Mouse (Mus musculus) adrenal gland, postnatal 14 days (tissue): ENCODE results near the gene Apoa2. TPM values are rescaled to one million over a fixed set of nuclear protein-coding genes. Genes with fewer than 3 reads are reported as not detected.
"Not testable (repeated sequence)": the region's sequence is repeated elsewhere in the genome, so short reads cannot be mapped to it uniquely, and the experiment has no call there.

ENCODE experiments used
- DNase-seq: peaks from one replicate; pipeline ENCODE4 v3.0.0; 2021; ENCODE audit warnings: mixed read lengths
- total RNA-seq: library from RNA; stranded (reverse); gene quantifications from 2 replicates; pipeline ENCODE4 v1.2.3, GENCODE M21; 2021

Apoa2 gene
- total RNA-seq, 1 experiment from 2014 or later: 1,683 TPM

GRCm38 (mm10) chr1:171234538-171234937, 9.7 kb downstream of the Apoa2 start:
- no peak for DNase-seq

- no peak for DNase-seq
Observed at GRCm38 (mm10) chr1:171235791-171236190, 10.9 kb downstream of the Apoa2 start.

DNA sequence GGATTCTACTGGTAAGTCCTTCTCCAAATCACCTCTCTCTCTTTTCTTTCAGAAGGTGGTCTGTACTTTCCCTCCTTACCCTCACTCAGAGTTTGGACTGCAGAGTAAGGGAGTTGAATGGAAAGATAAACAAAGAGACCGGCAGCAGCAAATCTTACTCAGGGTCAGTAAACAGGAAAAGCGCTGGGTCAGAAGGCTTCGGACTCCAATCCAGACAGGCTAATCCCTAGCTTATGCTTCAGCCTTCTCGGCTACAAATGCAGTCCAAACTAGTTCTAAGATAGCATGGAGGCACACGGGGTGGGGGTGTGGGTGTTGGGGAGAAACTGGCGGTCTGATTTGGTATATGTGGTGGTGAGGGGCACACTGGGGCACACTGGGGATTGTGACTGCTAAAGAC, 12.6 kb downstream of the Apoa2 start:
- DNase-seq: no peak

DNA sequence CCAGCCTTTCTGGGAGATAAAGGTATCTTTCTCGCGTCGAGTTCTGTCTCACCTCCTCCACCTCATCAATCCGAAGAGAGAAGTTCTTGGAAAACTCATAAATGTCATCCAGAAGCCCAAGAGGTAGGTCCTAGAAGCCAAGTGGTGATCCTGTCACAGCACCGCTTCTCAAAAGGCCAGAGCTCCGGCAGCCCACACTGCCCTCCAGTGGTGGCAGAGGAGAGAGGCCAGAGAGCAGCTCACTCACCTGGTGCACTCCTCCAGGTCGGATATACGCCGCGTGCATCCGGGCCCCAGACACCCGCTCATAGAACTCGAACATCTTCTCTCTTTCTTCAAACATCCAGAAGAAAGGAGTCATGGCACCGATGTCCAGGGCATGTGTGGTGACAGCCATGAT, 13.6 kb downstream of the Apoa2 start:
- peak; percentile 85 for DNase-seq

DNA sequence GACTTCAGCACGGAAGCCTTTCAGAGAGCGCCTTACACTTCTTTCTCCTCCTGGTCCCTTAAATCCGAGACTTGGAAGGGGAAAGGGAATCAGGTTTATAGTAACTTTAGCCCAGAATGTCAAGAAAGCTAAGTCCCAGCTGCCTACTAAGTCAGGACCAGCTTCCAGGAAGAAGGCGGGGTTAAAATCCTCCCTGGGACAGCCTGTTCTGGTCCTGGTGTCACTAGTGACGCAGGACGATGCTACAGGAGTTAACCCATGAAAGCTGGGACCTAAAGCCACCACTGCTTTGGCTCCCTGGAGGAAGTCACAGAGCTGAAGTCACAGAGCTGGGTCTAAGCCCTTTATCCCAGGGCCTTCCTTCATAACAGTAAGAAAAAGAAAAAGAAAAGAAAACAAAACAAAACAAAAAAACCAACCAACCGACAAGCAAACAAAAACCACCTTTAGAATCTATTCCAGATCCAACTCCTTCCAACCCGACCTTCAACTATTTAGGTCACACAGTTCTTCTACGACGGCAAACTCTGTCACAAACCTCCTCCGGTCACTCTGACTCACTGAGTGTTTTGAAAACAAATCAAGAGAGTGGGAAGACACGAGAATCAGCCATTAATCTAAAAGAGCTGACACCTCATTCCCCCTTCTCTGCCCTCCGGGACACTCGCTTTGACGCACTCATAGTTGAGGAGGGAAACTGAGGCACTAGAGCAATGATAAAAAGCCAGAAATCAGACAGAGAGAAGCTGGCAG, 15.3 kb downstream of the Apoa2 start:
- peak; percentile 78 for DNase-seq

DNA sequence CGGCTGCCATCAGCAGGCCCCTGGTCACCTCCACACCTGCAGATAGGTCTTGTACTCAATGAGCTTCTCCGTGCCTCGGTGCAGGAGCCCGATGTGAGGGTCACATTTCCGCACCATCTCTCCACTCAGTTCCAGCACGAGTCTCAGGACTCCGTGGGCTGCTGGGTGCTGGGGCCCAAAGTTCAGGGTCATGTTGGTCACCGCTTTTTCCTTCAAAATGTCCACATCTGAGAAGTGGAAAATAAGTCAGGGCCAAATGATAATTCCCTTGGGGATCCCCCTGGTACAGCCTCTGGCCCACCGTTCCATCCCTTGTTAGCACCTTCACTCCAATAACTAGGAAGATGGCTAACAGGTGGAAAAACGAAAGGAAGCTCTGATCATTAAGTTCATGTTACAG, 16.1 kb downstream of the Apoa2 start:
- peak; percentile 40 for DNase-seq

GRCm38 (mm10) chr1:171241952-171242351, 17.1 kb downstream of the Apoa2 start:
- not testable (repeated sequence) for DNase-seq

GRCm38 (mm10) chr1:171245353-171245752, 20.5 kb downstream of the Apoa2 start:
- DNase-seq: no peak

GRCm38 (mm10) chr1:171246709-171247452, 22.0 kb downstream of the Apoa2 start:
- DNase-seq: peak; percentile 98

- DNase-seq: peak; percentile 63
Observed at GRCm38 (mm10) chr1:171247453-171247841, 22.6 kb downstream of the Apoa2 start.

DNA sequence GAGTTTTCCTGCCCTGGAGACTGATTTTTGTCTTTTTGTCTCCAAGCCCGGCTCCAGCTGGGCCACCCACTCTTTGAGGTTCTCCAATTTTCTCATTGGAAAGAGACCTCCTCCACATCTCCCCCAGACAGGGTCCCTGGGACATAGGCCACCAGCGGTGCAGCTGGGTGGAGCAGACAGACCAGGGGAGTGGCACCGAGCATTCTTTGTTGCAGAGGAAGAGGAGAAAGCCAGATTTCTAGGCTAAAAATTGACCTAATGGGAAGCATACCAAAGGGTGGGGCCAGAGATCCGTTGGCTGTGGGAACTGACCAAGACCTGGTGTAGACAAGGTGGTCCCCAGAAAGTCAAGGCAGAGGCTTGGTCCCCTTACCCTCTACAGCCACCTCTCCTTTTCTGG, 23.1 kb downstream of the Apoa2 start:
- no peak for DNase-seq

DNA sequence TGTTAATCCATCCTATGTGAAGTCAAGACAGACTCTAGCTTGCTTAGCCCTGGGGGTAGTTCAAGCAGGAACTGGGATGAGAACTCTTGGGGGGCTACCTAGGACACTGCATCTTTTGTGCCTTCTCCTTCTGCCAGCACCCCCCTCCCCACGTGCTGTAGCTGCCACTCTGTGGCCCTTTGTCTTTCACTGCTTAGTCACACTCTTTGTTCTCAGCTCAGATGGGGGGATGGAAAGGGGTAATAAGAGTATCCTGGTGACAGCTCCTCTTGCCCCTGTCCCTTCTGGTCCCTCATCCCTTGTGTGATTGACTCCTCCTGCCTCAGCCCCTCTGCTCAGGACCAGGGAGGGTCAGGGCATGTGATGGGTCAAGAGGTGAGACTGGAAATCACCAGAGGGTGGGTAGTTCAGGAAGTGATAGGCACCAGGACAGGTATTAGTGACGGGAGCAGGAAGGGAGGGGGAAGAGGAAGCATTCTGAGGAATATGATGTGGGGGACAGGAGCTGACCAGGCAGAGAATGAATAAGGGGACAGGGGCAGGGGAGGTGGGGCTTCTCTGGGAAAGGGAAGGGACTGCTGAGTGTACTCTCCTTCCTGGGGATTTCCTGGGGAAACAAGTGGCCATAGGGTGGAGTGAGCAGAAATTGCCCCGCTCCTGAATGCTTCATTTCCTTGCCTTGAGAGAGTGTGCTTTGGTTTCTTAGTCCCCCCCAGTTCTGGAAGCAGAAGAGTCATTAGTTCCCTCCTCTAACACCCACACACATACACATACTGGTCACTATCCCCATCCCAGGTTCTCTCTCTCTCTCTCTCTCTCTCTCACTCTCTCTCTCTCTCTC, 23.8 kb downstream of the Apoa2 start:
- no peak for DNase-seq

DNA sequence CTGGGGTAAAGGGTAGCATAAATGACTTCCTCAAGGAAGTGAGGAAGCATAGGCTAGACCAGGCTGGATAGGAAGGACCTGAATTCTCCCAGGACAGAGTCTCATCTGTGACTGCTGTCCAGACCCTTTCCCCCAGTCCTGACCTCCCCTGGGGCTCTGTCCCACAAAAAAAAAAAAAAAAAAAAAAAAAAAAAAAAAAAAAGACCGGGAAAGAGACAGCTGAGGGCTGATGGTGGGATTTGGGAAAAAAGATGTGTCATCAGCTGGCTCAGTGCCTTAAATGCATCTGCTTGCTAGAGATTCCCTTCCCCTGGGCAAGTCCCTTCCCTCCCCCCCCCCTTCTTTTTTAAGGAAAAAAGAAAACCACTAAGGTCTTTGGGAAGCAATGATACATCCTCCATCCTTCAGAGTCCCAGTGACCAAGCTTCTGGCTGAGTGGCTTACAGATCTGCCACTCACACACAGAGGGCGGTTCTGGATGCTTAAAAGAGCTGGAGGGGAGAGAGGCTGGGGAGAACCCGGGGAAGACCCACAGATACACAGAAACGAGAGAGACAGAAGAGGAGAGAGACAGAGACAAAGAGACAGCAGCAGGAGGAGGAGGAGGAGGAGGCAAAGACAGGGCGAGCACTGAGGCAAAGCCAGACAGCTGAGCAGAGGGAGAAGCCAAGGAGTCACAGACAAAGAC, 25.2 kb downstream of the Apoa2 start, which contains the start of gene Adamts4:
TSS of gene Adamts4 (plus strand) at position 509 of the 688 bp plus-strand sequence.
- peak; percentile 57 for DNase-seq

- DNase-seq: no peak
Observed at GRCm38 (mm10) chr1:171250680-171251593, 26.1 kb downstream of the Apoa2 start, which contains the start of gene Ndufs2. Ndufs2 (minus strand) TSS chr1:171251388.

DNA sequence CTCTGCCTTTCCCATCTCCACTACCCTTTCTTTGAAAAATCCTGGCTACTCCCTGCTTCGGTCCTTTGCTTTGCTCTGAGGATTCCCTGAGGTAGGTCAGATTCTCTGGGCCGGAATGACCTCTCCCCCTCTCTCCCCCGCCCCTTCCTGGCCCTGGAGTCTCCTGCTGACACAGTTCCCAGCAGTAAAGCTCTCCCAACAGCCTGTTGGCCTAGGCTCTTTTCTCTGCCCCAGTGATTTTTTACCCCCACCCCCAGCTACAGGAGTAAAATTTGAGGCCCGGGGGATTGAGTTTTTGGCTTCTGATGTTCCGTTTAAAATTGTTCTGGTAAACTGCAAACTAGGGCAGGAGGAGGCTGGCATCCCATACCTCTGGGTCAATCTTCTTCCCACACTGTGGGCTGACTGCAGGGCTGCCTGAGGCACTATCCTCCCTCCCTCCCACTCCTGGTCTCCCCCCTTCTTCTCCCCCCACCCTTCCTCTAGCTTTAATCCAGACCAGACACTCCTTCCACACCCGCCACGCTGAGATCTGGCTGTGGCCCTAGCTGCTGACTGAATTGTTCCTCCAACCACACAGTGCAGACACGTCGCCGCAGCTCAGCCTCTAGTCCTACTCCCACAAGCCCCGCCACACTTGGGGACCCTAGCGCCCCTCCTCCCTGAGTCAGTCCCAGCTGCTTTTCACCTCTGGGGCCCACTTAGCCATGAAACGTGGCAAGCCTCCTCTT, 26.9 kb downstream of the Apoa2 start:
- peak; percentile 62 for DNase-seq

DNA sequence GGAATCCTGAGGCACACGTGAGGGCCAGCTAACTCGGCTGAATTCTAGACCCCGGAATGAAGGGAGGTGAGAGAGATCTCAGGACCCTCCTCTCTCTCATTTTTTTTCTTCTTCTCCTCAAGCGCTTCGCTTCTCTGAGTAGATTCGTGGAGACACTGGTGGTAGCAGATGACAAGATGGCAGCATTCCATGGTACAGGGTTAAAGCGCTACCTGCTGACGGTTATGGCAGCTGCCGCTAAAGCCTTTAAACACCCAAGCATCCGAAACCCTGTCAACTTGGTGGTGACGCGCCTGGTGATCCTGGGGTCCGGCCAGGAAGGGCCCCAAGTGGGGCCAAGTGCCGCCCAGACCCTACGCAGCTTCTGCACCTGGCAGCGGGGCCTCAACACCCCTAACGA, 27.6 kb downstream of the Apoa2 start:
- DNase-seq: no peak

DNA sequence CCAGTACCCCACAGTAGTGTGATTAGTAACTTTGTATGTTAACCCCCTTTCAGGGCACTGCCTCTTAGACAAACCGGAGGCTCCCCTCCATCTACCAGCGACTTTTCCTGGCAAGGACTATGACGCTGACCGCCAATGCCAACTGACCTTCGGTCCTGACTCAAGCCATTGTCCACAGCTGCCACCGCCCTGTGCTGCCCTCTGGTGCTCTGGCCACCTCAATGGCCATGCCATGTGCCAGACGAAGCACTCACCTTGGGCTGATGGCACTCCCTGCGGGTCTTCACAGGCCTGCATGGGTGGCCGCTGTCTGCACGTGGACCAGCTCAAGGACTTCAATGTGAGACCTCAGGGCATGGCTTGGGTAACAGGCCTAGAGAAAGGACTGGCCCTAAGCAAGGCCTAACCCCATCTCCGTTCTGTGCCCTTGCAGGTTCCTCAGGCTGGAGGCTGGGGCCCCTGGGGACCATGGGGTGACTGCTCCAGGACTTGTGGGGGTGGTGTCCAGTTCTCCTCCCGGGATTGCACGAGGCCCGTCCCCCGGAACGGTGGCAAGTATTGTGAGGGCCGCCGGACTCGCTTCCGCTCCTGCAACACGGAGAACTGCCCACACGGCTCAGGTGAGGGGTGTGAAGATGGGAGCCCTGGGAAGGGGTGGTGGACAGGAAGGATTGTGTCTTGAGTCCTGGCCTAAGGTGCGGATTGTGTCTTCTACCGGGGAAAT, 31.4 kb downstream of the Apoa2 start:
- DNase-seq: peak; percentile 84

- peak; percentile 81 for DNase-seq
Observed at GRCm38 (mm10) chr1:171256937-171257548, 32.2 kb downstream of the Apoa2 start.

DNA sequence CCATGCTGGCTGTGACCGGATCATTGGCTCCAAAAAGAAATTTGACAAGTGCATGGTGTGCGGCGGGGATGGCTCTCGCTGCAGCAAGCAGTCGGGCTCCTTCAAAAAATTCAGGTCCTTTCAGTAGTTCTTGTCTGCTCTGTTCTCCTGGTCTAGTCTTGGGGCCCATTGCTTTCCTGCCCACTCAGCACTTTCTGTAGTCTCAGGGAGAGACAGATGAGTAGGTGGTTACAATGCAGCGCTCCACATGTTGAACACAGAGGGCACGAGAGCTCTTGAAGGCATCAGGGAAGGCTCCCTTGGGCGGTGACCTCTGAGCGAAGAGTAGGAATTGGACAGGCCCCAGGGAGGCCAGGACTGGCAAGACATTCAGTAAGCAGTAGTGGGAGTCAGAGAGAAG, 32.9 kb downstream of the Apoa2 start:
- no peak for DNase-seq
